21 mouse cellular contexts compared by ENCODE assay signal in the genomic region with DNA sequence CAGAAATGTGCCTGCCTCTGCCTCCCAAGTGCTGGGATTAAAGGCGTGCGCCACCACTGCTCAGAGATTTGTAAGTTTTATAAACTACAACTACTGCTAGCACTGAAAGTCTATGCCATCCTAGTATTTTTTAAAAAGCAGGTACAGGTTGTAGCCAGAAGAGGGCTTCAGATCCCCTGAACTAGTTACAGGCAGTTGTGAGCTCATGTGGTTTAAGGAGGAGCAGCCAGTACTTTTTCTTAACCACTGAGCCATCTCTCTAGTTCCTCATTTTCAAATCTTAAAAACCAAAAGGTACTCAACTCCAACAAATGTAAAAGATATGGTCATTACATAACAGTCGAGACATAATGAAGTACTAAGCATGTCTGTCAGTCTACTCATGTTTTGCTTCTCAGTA.
A peak's percentile ranks its signal among the peaks of the same experiment; 100 is the strongest.
DNase-seq lines count a peak whose midpoint lies in the region; ATAC-seq and TF ChIP-seq lines count a peak whose summit lies in the region.
"Had no signal": no experiment of that assay in that cellular context is flagged by ENCODE, and none has a peak within 500 bp of the region (broad histone marks: within the 10 kb centered on the region; RNA-seq: fewer than 3 reads in every experiment).

No protein-coding gene starts in this region.

- ATAC-seq in liver, postnatal 0 days = no peak
- peak; percentile 63; the same call in 1 of the 2 replicates for ATAC-seq in megakaryocyte-erythroid progenitor cell, adult 5-6 weeks (replicated peaks; ENCODE audit: low FRiP score, low TSS enrichment, poor library complexity, severe bottlenecking)
- ATAC-seq: forebrain, embryonic 16.5 days had no signal

- peak; percentile 51 for TF ChIP-seq CTCF in gastrocnemius, adult 2 months (IDR thresholded peaks at IDR 0.05)
- peak; percentile 31 for TF ChIP-seq CTCF in liver, postnatal 0 days (IDR thresholded peaks at IDR 0.05; ENCODE audit: low read depth)
- TF ChIP-seq CTCF in MEL (IDR thresholded peaks at IDR 0.05 in 2 of 3, conservative IDR thresholded peaks at IDR 0.05 in 1 of 3; ENCODE audit: control insufficient read depth in 1 of 3, insufficient read depth in 1 of 3, low read depth in 2 of 3, low read length in 3 of 3, poor library complexity in 1 of 3, severe bottlenecking in 1 of 3) = peak in 1 of 3 experiments; percentile 31; a peak in 1 of 6 replicates

- H3K4me2 ChIP-seq in liver, postnatal 0 days (ENCODE audit: low read depth, low read length) = no peak overlapping the region
- H3K4me2 ChIP-seq: heart, embryonic 13.5 days; hindbrain, embryonic 12.5 days; limb, embryonic 15.5 days; lung, embryonic 14.5 days; midbrain, embryonic 11.5 days had no signal

- H3K79me2 ChIP-seq in MEL (ENCODE audit: control insufficient read depth, insufficient read depth, low read length, poor library complexity) = no peaks in the 10 kb centered on the region

- DNase-seq in gastrocnemius, adult 2 months = no peak
- no peak for DNase-seq in gastrocnemius, postnatal 25 days
- DNase-seq in liver, postnatal 0 days = no peak
- no peak for DNase-seq in liver
- peak; percentile 71 for DNase-seq in MEL (ENCODE audit: low read depth, low spot score)
- no peak for DNase-seq in forebrain, embryonic 10.5 days (ENCODE audit: extremely low spot score, low spot score)
- DNase-seq in layer of hippocampus, postnatal 10 days (ENCODE audit: low spot score in 2 of 2) = no peak
- DNase-seq: adrenal gland, postnatal 14 days; cerebellum, adult 8-10 months; gastrocnemius, postnatal 10 days; kidney, postnatal 4 days; lung, embryonic 14.5 days; right cerebral cortex, adult 18-20 months; spleen, adult 18-20 months had no signal

- no peaks in the 10 kb centered on the region for H3K4me1 ChIP-seq in liver, postnatal 0 days (ENCODE audit: insufficient read depth)
- peaks cover 0 to 4% of the 10 kb centered on the region in 2 experiments; a peak in 2 of 4 replicates for H3K4me1 ChIP-seq in MEL (ENCODE audit: control insufficient read depth in 1 of 2, insufficient read depth in 2 of 2, low read length in 2 of 2)
- H3K4me1 ChIP-seq in forebrain, embryonic 10.5 days = no peaks in the 10 kb centered on the region
- H3K4me1 ChIP-seq: heart, embryonic 13.5 days; hindbrain, embryonic 12.5 days; limb, embryonic 15.5 days had no signal

- no peak for TF ChIP-seq EP300 in liver, postnatal 0 days (IDR thresholded peaks at IDR 0.05; ENCODE audit: low read depth)
- peak in 1 of 2 experiments; percentile 40; a peak in 1 of 4 replicates for TF ChIP-seq EP300 in MEL (IDR thresholded peaks at IDR 0.05; ENCODE audit: low read depth in 1 of 2, low read length in 2 of 2)

- no peak overlapping the region for H3K9ac ChIP-seq in liver, postnatal 0 days (replicated peaks)
- no peak overlapping the region for H3K9ac ChIP-seq in MEL (ENCODE audit: control insufficient read depth, low read depth, low read length, poor library complexity, severe bottlenecking)
- H3K9ac ChIP-seq: heart, embryonic 13.5 days; hindbrain, embryonic 12.5 days; limb, embryonic 15.5 days; lung, embryonic 14.5 days had no signal

- WGBS in liver, postnatal 0 days (ENCODE audit: insufficient replicate concordance) = 81% methylated on average over 3 of the region's 3 CpGs
- 92% methylated on average over 3 of the region's 3 CpGs for WGBS in forebrain, embryonic 10.5 days

- no peak for TF ChIP-seq POLR2A in MEL (IDR thresholded peaks at IDR 0.05; ENCODE audit: control insufficient read depth in 1 of 2, insufficient read depth in 1 of 2, low read depth in 1 of 2, low read length in 2 of 2, poor library complexity in 1 of 2)

- TF ChIP-seq RAD21 in MEL (IDR thresholded peaks at IDR 0.05; ENCODE audit: low read depth, low read length) = no peak

- peak overlapping the region; percentile 77 for H3K27ac ChIP-seq in gastrocnemius, adult 2 months
- H3K27ac ChIP-seq in liver, postnatal 0 days (ENCODE audit: low read depth) = no peak overlapping the region
- H3K27ac ChIP-seq in MEL (ENCODE audit: control insufficient read depth, low read depth, low read length) = no peak overlapping the region
- no peak overlapping the region for H3K27ac ChIP-seq in forebrain, embryonic 10.5 days
- H3K27ac ChIP-seq: heart, embryonic 13.5 days; hindbrain, embryonic 12.5 days; limb, embryonic 15.5 days had no signal

- H3K36me3 ChIP-seq in liver, postnatal 0 days (replicated peaks; ENCODE audit: insufficient read depth, low read length) = peaks cover 17% of the 10 kb centered on the region
- H3K36me3 ChIP-seq in MEL (ENCODE audit: control insufficient read depth in 1 of 2, insufficient read depth in 2 of 2, low read length in 2 of 2) = peaks cover 0 to 5% of the 10 kb centered on the region in 2 experiments; a peak in 3 of 4 replicates
- H3K36me3 ChIP-seq in forebrain, embryonic 10.5 days (replicated peaks) = peaks cover 32% of the 10 kb centered on the region

- intact Hi-C loops in gastrocnemius, adult 2 months (cut with DNase I) = loop anchor here (2.0 kb wide), 1 partner anchor 125 kb away; no protein-coding TSS in a partner anchor

- H3K9me3 ChIP-seq in liver, postnatal 0 days (ENCODE audit: low read length) = no peaks in the 10 kb centered on the region
- H3K9me3 ChIP-seq in MEL (replicated peaks; ENCODE audit: insufficient read depth, low read length) = no peaks in the 10 kb centered on the region
- H3K9me3 ChIP-seq in forebrain, embryonic 10.5 days = no peaks in the 10 kb centered on the region
- H3K9me3 ChIP-seq: heart, embryonic 13.5 days; hindbrain, embryonic 12.5 days; limb, embryonic 15.5 days had no signal

- H3K4me3 ChIP-seq in gastrocnemius, adult 2 months = no peak overlapping the region
- no peak overlapping the region for H3K4me3 ChIP-seq in liver, postnatal 0 days (ENCODE audit: low read depth, low read length)
- no peak overlapping the region for H3K4me3 ChIP-seq in MEL (ENCODE audit: control insufficient read depth in 1 of 2, insufficient read depth in 1 of 2, low read depth in 2 of 2, low read length in 2 of 2)
- no peak overlapping the region for H3K4me3 ChIP-seq in forebrain, embryonic 10.5 days
- H3K4me3 ChIP-seq: heart, embryonic 13.5 days; hindbrain, embryonic 12.5 days; limb, embryonic 15.5 days; myocyte had no signal

- no peaks in the 10 kb centered on the region for H3K27me3 ChIP-seq in liver, postnatal 0 days (ENCODE audit: insufficient read depth, low read length)
- H3K27me3 ChIP-seq in MEL (ENCODE audit: control insufficient read depth in 1 of 2, insufficient read depth in 2 of 2, low read length in 2 of 2) = no peaks in the 10 kb centered on the region
- no peaks in the 10 kb centered on the region for H3K27me3 ChIP-seq in forebrain, embryonic 10.5 days (ENCODE audit: poor library complexity, severe bottlenecking)
- H3K27me3 ChIP-seq: heart, embryonic 13.5 days; hindbrain, embryonic 12.5 days; limb, embryonic 15.5 days had no signal

TF ChIP-seq in MEL, 35 proteins besides CTCF, POLR2A, EP300 and RAD21:
- TF ChIP-seq MAZ (IDR thresholded peaks at IDR 0.05; ENCODE audit: low read depth, low read length) (no peak), CHD1 (IDR thresholded peaks at IDR 0.05; ENCODE audit: low read depth, low read length) (no peak), SMC3 (IDR thresholded peaks at IDR 0.05; ENCODE audit: low read depth, low read length) (0 out of 2 replicates have a peak, but pooled peaks have one; percentile 21), USF2 (IDR thresholded peaks at IDR 0.05; ENCODE audit: borderline replicate concordance in 1 of 2, insufficient read depth in 1 of 2, low read depth in 1 of 2, low read length in 2 of 2) (no peak)
